Mouse (Mus musculus) forelimb bud, embryonic 11.5 days (tissue): ENCODE data around the gene Alb.
A peak's percentile ranks its signal among the peaks of the same experiment; 100 is the strongest.

Experiments used
- DNase-seq: peaks from one replicate; pipeline ENCODE4 v3.0.0-alpha.2; 2012; ENCODE audit warnings: low read depth, low spot score

Alb gene

GRCm38 (mm10) chr5:90460619-90461018, at the start of gene Alb:
Gene Alb (plus strand): TSS chr5:90460897.
- no peak for DNase-seq

DNA sequence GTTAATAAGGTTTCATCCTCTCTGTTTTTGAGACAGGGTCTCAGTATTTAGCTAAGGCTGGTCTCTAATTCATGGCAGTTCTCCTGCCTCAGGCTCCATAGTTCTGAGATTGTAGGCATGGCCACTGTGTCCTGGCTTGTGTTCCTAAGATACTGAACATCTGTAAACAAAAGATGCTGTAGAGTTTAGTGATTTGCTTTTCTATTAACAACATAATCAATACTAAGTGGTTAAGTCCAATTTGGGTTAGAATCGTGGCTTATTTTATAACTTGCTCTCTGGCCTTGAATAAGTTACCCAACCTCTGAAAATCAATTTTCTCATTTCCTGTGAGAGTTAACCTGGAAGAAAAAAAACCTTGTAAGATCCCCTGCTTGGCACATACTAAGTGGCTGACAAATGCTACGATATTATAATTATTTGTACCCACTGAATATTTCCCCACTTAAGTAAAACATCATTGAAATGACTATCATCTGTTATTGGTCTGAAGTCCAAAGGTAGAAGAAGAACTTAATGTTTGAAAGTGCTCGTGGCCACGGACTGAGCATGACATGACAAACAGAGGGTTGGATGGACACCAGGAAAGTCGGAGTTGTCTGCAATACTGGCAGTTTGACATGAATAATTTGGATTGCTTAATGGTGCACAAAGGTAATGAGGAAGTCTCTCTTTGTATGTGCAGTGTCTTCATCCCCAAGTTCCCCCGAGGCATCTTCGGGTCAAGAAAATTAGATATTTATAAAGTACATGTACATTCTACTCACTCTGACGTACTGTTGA, 46.4 kb upstream of the Alb start:
- no peak for DNase-seq

GRCm38 (mm10) chr5:90414925-90415295, 45.8 kb upstream of the Alb start:
- no peak for DNase-seq

DNA sequence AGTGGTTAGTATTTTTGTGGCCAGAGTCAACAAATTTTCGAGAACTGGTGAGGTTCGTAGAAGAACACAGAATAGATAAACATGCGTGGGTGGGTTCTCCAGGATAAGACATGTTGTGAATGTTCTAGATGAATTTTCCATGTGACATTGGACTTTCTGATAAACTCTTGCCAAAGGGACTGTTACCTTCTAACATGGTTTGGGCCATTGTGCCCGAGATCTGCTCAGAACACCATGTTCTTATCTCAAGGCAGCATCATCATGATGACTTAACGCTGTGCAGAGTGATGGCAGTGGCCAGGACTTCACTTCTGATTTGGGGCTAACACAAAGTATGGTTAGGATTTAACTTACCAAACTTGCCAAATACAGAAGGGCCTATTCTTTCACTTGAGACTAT, 36.1 kb upstream of the Alb start:
- DNase-seq = no peak

DNA sequence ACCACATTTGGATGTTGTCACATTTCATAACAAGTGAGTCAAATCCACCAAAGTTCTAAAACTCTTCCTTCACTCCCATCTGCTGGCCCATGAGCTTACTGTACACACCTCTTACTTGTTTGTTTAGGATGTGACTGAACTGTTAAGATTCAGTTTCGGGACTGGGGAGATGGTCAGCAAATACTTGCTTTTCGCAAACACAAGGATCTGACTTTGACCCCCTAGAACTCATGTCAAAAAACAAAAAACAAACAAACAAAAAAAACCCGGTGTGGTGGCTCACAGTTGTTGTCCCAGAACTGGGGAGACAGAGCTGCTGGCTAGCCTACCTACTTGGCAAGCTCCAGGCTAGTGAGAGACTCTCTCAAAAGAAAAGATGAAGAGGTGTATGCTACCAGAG, 35.5 kb upstream of the Alb start:
- DNase-seq = no peak

GRCm38 (mm10) chr5:90431053-90431452, 29.6 kb upstream of the Alb start:
- no peak for DNase-seq

- DNase-seq = no peak
These were observed 21.5 kb upstream of the Alb start for GRCm38 (mm10) chr5:90439157-90439556.

DNA sequence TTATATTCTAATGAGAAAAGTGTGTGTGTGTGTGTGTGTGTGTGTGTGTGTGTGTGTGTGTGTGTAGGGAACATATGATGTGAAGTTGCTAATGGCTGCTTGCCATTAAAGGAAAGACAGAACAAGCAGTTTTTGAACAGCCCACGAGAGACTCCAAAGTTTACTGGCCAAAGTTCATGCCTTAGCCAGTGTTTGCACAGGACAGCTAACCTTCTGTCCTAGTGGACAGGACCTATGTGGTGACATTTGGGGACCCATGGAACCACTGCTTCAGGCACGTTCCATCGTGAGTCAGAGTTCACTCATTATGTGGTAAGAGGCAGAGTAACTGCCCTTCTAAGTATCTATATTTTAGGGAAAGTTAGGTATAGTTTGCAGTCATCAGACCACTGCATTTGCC, 13.1 kb upstream of the Alb start:
- no peak for DNase-seq

- DNase-seq = no peak
These were observed 10.7 kb upstream of the Alb start for GRCm38 (mm10) chr5:90449961-90450360.

- no peak for DNase-seq
These were observed 8.0 kb upstream of the Alb start for GRCm38 (mm10) chr5:90452711-90453110.

DNA sequence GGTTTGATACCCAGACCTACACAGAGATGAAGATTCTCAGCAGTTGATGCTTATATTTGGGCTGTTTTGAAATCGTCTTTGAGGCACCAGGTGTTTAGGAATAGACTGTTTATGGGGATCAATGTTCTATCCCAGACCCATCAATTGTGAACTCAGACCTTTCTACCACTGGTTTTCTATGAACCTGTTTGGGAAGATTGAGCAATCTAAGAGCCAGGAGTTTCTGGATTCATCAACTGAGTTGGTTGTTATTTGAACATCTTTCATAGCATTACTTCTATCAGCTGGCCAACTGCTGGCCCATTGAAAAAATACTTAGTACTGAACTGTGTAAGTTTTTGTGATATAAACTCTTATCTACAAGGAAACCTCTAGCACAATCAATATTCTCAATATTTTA, 3.5 kb upstream of the Alb start:
- DNase-seq = no peak

DNA sequence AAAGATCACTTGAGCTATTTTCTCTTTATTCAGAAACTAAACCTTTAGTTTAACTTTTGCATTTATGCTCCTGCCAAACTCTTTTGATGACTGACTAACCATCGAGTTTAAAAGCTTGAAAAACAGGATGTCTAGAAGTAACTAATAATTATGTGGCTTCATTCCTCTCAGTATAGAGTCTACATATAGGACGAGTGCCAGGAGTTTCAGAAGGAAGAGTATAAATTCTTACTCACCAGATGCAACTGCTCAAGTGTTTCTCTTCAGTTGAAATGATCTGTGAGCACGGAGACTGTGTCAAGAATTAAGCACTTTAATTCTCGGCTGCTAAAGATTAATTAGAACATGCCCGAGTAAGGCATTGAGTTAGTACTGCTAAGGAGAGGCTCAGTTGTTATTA, 2.0 kb upstream of the Alb start:
- DNase-seq = no peak

GRCm38 (mm10) chr5:90466806-90467205, 6.1 kb downstream of the Alb start:
- no peak for DNase-seq

- DNase-seq = peak; percentile 64
These were observed 6.5 kb downstream of the Alb start for GRCm38 (mm10) chr5:90467245-90467644.

DNA sequence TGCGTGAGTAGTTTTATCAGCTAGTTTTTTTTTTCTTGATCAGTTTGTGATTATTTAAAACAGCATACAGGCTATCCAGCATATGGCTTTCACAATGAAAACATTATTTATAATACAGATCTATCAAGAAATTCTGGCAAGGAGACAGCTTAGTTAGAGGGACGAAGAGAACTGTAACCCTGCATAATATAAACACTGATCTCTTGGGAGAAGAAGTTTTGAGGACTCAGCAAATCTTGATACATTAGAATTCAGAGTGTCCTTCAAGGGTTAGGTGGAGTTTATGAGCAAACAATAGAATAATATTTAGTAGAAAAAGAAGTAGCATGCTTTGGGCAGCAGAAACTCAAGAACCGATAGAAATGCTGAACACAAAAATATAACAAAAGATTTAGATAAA, 10.1 kb downstream of the Alb start:
- DNase-seq = no peak

GRCm38 (mm10) chr5:90473902-90474301, 13.2 kb downstream of the Alb start:
- DNase-seq = no peak

DNA sequence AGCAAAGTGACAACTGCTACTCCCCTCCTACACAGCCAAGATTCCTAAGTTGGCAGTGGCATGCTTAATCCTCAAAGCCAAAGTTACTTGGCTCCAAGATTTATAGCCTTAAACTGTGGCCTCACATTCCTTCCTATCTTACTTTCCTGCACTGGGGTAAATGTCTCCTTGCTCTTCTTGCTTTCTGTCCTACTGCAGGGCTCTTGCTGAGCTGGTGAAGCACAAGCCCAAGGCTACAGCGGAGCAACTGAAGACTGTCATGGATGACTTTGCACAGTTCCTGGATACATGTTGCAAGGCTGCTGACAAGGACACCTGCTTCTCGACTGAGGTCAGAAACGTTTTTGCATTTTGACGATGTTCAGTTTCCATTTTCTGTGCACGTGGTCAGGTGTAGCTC, 13.7 kb downstream of the Alb start:
- DNase-seq = no peak

GRCm38 (mm10) chr5:90476741-90477140, 16.0 kb downstream of the Alb start:
- DNase-seq = no peak

GRCm38 (mm10) chr5:90477308-90478140, 16.8 kb downstream of the Alb start:
- DNase-seq = no peak

- no peak for DNase-seq
These were observed 18.2 kb downstream of the Alb start for GRCm38 (mm10) chr5:90478886-90479285.

GRCm38 (mm10) chr5:90485597-90485996, 24.9 kb downstream of the Alb start:
- no peak for DNase-seq

DNA sequence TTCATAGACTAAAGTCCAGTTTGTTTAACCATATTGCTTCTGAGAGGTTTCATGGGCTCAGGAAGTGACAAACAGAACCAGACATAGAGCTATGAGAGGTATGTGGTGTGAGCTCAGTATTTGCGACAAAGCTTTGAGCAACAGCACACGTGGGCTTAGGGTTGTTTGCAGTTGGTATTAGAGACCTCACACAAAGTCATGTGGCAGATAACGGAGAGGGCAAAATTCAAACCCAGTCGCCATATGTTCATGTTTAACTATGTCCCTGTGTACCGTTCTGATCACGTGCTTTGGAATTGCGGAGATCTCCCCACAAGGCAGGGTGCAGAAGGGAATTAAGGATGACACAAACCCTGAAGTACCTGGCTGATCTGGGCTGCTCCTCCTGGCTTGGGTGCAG, 27.6 kb downstream of the Alb start:
- DNase-seq = no peak

DNA sequence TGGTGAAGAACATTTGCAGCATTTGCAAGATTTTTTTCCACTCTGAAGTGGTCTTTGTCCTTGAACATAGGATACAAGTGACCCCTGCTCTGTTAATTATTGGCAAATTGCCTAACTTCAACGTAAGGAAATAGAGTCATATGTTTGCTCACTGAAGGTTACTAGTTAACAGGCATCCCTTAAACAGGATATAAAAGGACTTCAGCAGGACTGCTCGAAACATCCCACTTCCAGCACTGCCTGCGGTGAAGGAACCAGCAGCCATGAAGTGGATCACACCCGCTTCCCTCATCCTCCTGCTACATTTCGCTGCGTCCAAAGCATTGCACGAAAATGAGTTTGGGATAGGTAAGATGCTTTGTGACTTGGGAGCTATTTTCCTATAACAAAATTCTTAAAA, 29.8 kb downstream of the Alb start, which contains the start of gene Afp:
Gene Afp (plus strand): TSS at position 220 of the 400 bp plus-strand sequence.
- DNase-seq = no peak
